Mouse (Mus musculus) T-helper 1 cell (primary cell): ENCODE data around the gene Cct8.

Experiments used
- in situ Hi-C: fragments of 300-600 bp; cut with MboI, MseI; formaldehyde crosslinking; loops from one replicate; pipeline ENCODE4 v1.15.1; 2025; ENCODE audit warnings: high pct_unique_total_duplicates

Cct8 gene

DNA sequence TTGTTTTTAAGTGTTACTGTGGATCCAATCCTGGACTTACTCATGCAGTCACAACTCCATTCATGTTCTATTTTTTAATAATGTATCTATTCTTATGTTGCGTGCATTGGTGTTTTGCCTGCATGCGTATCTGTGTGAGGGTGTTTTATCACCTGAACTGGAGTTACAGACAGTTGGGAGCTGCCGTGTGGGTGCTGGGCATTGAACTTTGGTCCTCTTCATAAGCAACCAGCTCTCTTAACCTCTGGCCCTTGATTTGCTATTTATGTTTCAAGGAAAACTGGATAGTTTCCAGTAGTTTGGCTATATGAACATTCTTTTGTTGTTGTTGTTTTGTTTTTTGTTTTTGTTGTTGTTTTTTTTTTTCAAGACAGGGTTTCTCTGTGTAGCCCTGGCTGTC lies 50.1 kb downstream of the Cct8 start:
- in situ Hi-C loops, result loop anchor here (10.0 kb wide), 1 partner anchor 1961 kb away; no protein-coding TSS in a partner anchor

DNA sequence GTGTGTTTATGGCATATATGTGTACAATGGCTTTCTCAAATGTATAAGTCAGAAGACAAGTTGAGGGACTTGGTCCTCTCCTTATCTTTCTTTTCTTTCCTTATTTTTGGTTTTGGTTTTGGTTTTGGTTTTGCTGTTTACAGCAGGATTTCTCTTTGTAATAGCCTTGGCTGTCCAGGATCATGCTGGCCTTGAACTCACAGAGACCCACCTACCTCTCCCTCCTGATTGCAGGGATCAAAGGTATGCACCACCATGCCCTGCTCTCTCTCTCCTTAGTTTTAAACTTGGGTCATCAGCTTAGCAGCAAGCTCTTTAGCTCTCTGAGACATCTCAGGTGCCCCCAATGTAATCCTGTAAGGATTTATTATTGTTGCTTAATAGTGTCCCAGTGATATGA lies 50.6 kb downstream of the Cct8 start:
- in situ Hi-C loops, result loop anchor here (10.0 kb wide), 1 partner anchor 1960 kb away; no protein-coding TSS in a partner anchor

DNA sequence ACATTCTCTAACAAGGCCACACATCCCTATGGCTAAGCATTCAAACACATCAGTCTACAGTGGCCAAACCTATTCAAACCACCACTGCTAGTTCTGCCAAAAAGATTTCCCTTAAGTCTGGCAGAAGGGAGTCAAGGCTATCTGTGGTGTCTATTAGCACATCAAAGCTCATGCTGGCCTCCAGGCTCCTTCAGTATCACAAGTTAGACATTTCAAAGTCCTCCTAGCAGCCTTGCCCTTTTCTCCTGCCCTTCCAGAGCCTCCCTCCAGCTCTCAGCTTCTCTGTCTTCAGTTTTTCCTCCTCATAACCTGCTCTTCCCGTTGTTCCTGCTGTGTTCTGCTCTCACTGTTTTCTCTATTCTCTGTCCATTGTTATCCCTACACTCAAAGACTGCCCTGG lies 51.6 kb downstream of the Cct8 start:
- in situ Hi-C loops, result loop anchor here (10.0 kb wide), 1 partner anchor 1959 kb away; no protein-coding TSS in a partner anchor

DNA sequence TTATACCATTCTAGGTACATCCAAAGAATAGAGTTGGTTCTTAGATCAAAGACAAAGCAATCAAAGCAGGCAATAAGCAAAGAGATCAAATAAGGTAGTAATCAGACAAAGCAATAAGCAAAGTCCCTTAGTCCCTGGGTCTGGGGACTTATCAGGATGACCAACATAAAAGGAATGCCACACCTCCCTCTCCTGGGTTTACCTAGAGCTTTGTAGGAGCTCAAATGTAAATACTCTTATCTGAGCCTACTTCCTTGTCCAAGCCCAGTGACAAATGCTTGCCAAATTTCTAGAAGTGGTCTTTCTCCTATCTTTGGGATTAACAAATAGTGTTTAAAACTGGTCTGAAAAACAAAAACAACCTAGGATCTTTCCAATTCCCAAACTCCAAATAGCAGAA lies 52.4 kb downstream of the Cct8 start:
- in situ Hi-C loops, result loop anchor here (10.0 kb wide), 1 partner anchor 1958 kb away; no protein-coding TSS in a partner anchor

DNA sequence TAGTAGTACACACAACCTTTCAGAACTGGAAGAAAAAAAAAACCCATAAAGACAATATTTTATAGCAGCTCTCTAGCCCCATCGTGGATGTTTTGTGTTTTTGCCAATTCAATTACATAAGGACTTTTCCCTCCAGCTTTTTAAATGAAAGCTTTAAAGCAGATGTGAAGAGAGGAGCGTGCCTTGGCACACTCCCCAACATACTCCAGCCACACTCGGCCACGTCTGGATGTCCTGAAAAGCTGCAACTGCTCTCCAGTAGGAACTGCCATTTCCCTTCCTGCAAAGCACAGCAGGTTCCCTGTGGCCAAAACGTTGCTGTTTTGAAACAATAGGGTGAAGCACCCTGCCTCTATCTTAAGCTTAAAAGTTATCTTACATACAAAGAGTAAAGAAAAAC lies 53.4 kb downstream of the Cct8 start:
- in situ Hi-C loops, result loop anchor here (10.0 kb wide), 1 partner anchor 1957 kb away; no protein-coding TSS in a partner anchor

DNA sequence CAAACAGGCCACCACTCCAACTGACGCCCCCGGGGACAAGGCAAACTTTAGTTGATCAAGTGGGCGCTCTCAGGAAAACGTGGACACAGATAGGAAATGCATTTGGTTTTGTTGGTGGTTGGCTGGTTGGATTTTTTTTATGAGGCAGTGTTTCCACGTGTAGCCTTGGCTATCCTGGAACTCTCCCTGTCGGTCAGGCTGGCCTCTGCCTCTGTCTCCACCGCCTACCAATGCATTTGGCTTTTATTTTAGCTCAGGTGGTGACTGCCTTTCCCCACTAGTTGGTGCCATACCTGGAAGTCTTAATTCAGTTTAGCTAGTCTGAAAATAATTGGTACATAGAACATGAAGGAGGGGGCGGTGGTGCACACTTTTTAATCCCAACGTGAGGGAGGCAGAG lies 54.6 kb downstream of the Cct8 start:
- in situ Hi-C loops, result loop anchor here (10.0 kb wide), 1 partner anchor 1956 kb away; no protein-coding TSS in a partner anchor

DNA sequence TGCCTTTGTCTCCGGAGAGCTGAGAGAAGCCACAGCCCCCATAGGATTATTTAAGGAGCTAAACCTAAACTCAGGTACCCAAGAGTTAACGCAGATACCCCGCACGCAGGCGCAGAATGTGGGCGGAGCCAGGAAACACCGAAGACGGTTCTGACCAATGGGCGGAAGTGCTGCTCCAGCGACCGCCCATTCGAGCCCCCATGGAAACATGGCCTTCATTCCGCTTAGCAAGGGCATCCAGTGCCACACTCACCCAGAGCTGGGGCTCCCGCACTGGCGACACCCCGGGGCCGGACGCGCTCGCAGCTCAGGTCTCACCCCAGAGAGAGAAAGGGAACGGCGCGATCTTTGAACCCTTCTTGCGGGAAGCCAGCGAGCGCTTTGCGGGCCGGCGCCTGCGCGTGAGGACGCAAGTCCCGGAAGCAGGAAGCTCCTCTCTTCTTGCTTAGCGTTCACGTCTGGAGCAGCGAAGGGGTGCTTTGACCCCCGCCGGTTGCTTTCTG lies 55.4 kb downstream of the Cct8 start, which contains the start of gene Rwdd2b:
Gene Rwdd2b, minus strand, starts transcription at position 390 of the 503 bp plus-strand sequence.
- in situ Hi-C loops, result loop anchor here (10.0 kb wide), 1 partner anchor 1955 kb away; no protein-coding TSS in a partner anchor

DNA sequence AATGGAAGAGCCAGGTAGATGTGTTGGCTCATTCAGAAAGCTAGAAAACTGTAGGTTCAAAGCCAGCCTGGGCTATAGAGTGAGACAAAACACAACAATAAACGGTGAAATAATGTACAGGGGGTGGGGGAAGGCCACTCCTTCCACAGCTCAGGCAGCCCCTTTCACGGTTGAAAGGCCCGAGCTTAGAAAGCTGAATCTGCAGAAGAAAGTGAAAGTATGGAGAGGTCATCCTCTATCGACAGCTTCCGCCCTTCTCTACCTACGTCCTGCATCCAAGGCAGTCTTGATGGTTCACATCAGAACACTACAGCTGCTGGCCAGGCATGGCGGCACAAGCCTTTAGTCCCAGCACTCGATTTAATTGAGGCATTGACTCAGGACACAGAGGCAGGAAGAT lies 57.0 kb downstream of the Cct8 start:
- in situ Hi-C loops, result loop anchor here (10.0 kb wide), 1 partner anchor 286 kb away; no protein-coding TSS in a partner anchor

DNA sequence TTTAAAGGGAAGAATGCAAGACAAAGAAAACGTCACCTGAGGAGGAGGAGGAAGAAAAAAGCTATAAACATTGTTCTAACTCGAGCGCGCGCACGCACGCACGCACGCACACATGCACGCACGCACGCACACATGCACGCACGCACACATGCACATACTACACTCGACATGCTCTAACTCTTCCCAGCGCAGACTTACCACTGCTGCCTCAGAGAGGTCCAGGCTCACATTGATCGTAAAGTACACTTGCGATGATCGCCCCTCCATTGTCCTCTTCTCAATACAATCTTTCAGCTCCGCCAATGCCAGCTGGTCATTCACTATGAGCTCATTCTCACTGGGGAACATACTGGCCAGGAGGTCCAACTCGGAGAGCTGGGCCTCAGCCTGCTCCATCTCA lies 58.6 kb downstream of the Cct8 start:
- in situ Hi-C loops, result loop anchor here (10.0 kb wide), 1 partner anchor 288 kb away; no protein-coding TSS in a partner anchor

DNA sequence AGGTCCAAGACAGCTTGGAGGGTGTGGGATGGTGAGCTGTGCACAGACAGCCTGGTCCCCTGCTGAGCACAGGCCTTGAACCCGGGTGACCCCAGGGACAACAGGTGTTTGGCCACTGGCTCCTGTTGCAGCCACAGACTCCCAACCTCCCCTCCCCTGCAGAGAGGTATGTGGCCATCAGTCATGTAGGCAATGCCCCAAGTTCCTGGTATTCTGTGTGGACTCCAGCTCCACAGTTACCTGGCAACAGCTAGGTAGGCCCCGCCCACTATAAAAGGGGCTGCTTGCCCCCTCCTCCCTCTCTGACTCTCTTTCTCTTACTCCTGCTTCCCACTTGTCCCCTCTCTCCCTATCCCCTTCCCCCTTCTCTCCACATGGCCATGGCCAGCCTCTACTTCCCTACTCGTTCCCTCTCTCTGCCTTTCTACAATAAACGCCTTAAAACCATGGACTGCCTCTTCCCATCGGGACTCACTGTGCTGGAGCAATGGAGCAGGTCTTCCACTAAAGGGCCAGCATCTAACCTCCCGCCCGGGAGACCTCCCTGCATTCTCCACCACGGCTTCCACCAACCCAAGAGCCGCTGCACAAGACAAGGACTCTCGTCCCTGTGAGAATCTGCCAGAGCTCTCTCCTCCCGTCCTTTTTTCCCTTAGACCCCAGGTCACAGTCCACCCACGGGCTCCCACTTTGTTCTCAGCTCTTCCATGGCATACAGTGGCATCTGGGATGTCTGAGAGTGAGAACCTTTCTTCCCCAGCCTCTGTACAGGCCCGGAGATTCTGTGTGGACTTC lies 60.1 kb downstream of the Cct8 start:
- in situ Hi-C loops, result loop anchor here (10.0 kb wide), 1 partner anchor 289 kb away; no protein-coding TSS in a partner anchor

DNA sequence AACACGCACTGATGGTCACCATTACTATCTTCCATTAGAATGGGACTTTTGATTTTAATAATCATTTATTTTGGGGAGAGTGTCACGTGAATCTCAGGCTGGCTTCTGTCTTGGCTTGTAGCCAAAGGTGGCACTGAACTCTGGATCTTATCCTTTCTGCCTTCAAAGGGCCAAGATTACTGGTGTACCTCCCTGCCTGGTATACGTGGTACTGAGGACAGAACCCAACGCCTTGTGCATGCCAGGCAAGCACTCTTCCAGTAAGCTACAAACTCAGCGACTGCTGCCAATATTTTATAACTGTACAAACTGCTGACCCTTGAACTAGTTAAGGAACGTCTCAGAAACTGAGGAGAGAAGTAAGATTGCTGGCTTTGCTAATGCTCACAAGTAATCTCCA lies 60.7 kb downstream of the Cct8 start:
- in situ Hi-C loops, result loop anchor here (10.0 kb wide), 1 partner anchor 290 kb away; no protein-coding TSS in a partner anchor

DNA sequence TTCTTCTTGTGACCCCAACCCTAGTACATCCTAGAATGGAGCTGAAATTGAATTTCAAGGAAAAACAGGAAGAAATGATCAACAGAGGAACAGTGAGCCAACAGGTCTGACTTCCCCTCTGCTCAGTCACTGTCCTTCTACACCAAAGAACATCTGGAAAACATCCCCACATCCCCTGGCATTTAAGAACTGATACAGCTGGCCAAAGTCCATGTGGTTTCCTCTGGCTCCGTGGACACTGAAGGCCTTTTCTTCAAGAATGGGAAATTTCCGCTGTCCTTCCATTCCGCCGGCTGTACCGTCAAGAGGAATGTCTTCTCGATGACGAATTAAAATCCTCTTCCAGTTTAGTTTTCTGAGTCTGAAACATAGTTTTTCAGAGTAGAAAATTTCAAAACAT lies 61.4 kb downstream of the Cct8 start:
- in situ Hi-C loops, result loop anchor here (10.0 kb wide), 1 partner anchor 291 kb away; no protein-coding TSS in a partner anchor
